Comparison of ENCODE assay signal across 9 mouse cellular contexts in the genomic region with DNA sequence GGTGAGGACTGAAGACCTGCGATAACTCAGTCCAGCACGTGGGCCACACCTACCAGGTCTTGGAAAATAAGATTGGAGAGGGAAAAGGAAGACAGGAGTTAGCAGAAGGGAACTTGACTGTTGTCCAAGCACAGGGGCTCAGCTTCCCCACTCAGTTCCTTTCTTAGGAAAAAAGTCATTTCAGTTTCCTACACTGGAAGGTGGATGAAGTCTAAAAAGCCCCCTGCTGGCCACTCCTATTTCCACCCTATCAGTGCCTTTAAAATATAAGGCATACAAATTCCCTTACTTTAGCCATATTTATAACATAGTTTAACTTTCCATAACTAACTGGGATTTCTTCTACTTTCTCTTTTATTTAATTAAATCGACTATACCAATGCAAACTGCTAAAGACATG.
DNase-seq lines count a peak whose midpoint lies in the region; ATAC-seq and TF ChIP-seq lines count a peak whose summit lies in the region.
"Had no signal": no experiment of that assay in that cellular context is flagged by ENCODE, and none has a peak within 500 bp of the region (broad histone marks: within the 10 kb centered on the region; RNA-seq: fewer than 3 reads in every experiment).

No protein-coding gene starts in this region.

- TF ChIP-seq EP300 in heart, postnatal 0 days (IDR thresholded peaks at IDR 0.05; ENCODE audit: low read depth): no peak

- H3K27me3 ChIP-seq in heart, postnatal 0 days (ENCODE audit: control insufficient read depth, insufficient read depth, low read length): no peaks in the 10 kb centered on the region
- no peaks in the 10 kb centered on the region for H3K27me3 ChIP-seq in heart, embryonic 11.5 days (ENCODE audit: control insufficient read depth, insufficient read depth, low read length)

- peak; percentile 39 for TF ChIP-seq CTCF in heart, postnatal 0 days (IDR thresholded peaks at IDR 0.05; ENCODE audit: low read depth)

- no peaks in the 10 kb centered on the region for H3K4me1 ChIP-seq in heart, postnatal 0 days (ENCODE audit: control insufficient read depth, insufficient read depth)
- H3K4me1 ChIP-seq in heart, embryonic 11.5 days (ENCODE audit: control insufficient read depth, insufficient read depth, low read length): no peaks in the 10 kb centered on the region

- no peaks in the 10 kb centered on the region for H3K36me3 ChIP-seq in heart, postnatal 0 days (replicated peaks; ENCODE audit: control insufficient read depth, insufficient read depth, low read length)
- H3K36me3 ChIP-seq in heart, embryonic 11.5 days (ENCODE audit: control insufficient read depth, insufficient read depth, low read length): no peaks in the 10 kb centered on the region

- peak; percentile 33 for DNase-seq in heart, postnatal 0 days (ENCODE audit: low spot score)
- peak; percentile 19 for DNase-seq in ovary, postnatal 14 days (ENCODE audit: low spot score)
- DNase-seq in ovary, postnatal 10 days (ENCODE audit: low spot score): no peak
- peak; percentile 36 for DNase-seq in c-Kit-positive CD71-negative TER-119-negative erythroid progenitor cells, embryonic 14.5 days (ENCODE audit: low read depth)
- peak; percentile 58 for DNase-seq in lung, postnatal 14 days
- DNase-seq in frontal cortex, postnatal 10 days (ENCODE audit: low spot score in 2 of 2): no peak
- no peak for DNase-seq in yolk sac, embryonic 10.5 days (ENCODE audit: low spot score)

- ATAC-seq in heart, postnatal 0 days (ENCODE audit: insufficient read depth, low read depth): no peak
- ATAC-seq in heart, embryonic 11.5 days (replicated peaks; ENCODE audit: insufficient number of reproducible peaks, low FRiP score, low TSS enrichment): no peak

- H3K27ac ChIP-seq in heart, postnatal 0 days (ENCODE audit: low read depth): no peak overlapping the region
- H3K27ac ChIP-seq in heart, embryonic 11.5 days (ENCODE audit: low read depth, low read length): no peak overlapping the region
- H3K27ac ChIP-seq: macrophage had no signal

- no peak overlapping the region for H3K4me2 ChIP-seq in heart, postnatal 0 days (ENCODE audit: low read depth, low read length)
- H3K4me2 ChIP-seq in heart, embryonic 11.5 days: no peak overlapping the region

- no peak overlapping the region for H3K4me3 ChIP-seq in heart, postnatal 0 days (ENCODE audit: low read depth, low read length)
- no peak overlapping the region for H3K4me3 ChIP-seq in heart, embryonic 11.5 days (ENCODE audit: low read depth, low read length)

- H3K9me3 ChIP-seq in heart, postnatal 0 days (replicated peaks; ENCODE audit: control insufficient read depth, low read length): no peaks in the 10 kb centered on the region
- no peaks in the 10 kb centered on the region for H3K9me3 ChIP-seq in heart, embryonic 11.5 days (replicated peaks; ENCODE audit: control insufficient read depth, low read length)

- H3K9ac ChIP-seq in heart, postnatal 0 days (replicated peaks; ENCODE audit: low read depth, low read length): no peak overlapping the region
- H3K9ac ChIP-seq in heart, embryonic 11.5 days (ENCODE audit: low read depth, low read length): no peak overlapping the region

- WGBS in heart, postnatal 0 days: 56% methylated on average over 3 of the region's 3 CpGs
- WGBS in heart, embryonic 11.5 days (ENCODE audit: insufficient replicate concordance): 65% methylated on average over 3 of the region's 3 CpGs

Comparison
In these comparisons a context has a peak if more than half of its experiments do, and no peak if none do; other contexts are left out.
1. DNase-seq: peak in heart, postnatal 0 days (single experiment), ovary, postnatal 14 days (single experiment), c-Kit-positive CD71-negative TER-119-negative erythroid progenitor cells, embryonic 14.5 days (single experiment) and lung, postnatal 14 days (single experiment); none in ovary, postnatal 10 days (single experiment), frontal cortex, postnatal 10 days (0 of 2) and yolk sac, embryonic 10.5 days (single experiment).